Mouse (Mus musculus): ENCODE results near the gene Teddm1a. TPM values are rescaled to one million over a fixed set of nuclear protein-coding genes. Genes with fewer than 3 reads are reported as not detected.
A peak's percentile ranks its signal among the peaks of the same experiment; 100 is the strongest.
"Not testable (repeated sequence)": the region's sequence is repeated elsewhere in the genome, so short reads cannot be mapped to it uniquely, and the experiment has no call there.

Teddm1a gene
- total RNA-seq (2017): not detected in 2 replicates

DNA sequence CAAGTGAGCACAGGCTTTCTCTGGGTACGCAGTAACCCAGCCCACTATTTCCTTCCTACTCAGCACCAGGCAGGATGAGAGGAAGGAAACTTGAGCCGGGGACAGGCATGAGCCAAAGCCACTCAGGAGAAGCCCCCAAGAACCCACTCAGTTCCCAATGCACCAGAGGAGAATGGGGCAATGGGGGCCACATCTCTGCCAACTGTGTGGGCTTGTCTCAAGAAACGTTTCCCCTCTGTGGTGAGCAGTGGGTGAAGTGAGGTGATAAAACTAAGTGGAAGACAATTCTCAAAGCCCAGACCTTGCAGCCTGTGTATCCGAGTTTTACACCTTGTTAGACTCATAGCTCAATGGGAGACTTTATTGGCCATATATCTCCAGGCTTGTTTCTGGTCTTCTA is at the start of gene Teddm1a:
Teddm1a (plus strand) TSS at position 301 of the 400 bp plus-strand sequence.
- no peak for ATAC-seq (replicated peaks in 1 of 2; ENCODE audit: insufficient read depth in 1 of 2, low FRiP score in 2 of 2, low TSS enrichment in 1 of 2, low read depth in 1 of 2, poor library complexity in 2 of 2, severe bottlenecking in 2 of 2)

DNA sequence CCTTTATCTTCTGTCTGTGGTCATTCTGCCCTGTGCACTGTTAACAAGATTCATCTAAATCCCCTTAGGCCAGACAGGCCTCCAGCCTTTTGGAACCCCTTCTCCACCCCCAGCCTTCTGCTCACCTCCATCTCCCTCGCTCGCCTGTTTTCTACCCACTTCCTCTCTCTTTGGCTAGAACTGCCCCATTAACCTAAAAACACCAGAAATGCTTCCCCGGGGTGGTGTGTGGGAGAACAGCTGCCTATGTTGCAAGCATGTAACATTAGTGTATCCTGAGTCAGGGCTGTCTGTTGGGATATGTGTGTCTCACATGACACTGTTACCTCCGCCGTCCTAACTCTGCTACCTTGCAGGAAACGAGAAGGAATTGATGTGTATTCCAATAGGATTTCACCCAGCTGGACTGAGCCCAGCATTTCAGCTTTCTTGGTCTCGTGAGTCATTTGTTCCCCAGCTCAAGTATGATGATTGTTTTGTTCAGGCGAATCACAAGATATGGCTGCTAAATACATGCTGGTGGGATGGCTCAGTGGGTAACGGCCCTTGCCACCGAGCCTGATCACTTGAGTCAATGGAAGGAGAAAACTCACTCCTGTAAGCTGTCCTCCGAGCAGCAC is 49.3 kb upstream of the Teddm1a start:
- peak in 1 of 2 experiments; percentile 17; a peak in 1 of 4 replicates for ATAC-seq (replicated peaks in 1 of 2; ENCODE audit: insufficient read depth in 1 of 2, low FRiP score in 2 of 2, low TSS enrichment in 1 of 2, low read depth in 1 of 2, poor library complexity in 2 of 2, severe bottlenecking in 2 of 2)

DNA sequence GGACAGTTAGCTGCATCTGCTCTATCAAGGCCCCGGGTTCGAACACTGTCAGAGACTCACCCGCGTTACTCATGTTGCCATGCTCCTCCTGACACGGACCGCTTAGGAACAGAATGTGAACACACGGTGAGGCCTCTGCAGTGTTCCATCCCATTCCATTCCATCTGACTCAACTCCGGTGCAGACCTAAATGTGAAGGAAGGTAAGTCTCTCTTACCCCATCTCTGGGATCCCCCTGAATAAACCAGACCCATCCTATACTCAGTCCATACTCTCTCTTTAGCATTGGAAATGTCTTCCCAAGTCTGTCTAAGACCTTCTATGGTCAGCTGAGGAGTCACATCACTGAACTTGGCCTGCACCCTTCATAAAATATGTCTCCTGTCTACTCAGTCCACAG is 47.5 kb upstream of the Teddm1a start, which contains the start of gene Rgsl1:
Rgsl1 (minus strand) TSS at position 101 of the 400 bp plus-strand sequence.
- ATAC-seq (replicated peaks in 1 of 2; ENCODE audit: insufficient read depth in 1 of 2, low FRiP score in 2 of 2, low TSS enrichment in 1 of 2, low read depth in 1 of 2, poor library complexity in 2 of 2, severe bottlenecking in 2 of 2): no peak

DNA sequence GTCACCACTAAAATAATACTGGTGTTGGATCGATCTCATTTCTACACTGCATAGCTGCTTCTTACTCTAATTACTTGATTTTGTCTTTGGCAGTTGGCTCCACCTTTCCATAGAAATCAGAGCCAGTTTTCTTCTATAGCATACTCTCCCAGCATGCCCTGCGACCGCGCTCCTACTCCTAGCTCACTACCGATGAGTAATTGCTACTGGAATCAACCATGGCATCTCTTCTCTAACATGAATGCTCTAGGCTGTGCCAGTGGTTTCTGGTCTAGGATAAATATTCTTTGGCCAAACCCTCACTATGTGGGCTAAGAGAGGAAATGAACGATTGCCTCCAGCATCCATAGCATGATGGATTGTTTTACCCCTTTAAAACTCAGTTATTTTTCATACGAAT is 45.1 kb upstream of the Teddm1a start:
- no peak for ATAC-seq (replicated peaks in 1 of 2; ENCODE audit: insufficient read depth in 1 of 2, low FRiP score in 2 of 2, low TSS enrichment in 1 of 2, low read depth in 1 of 2, poor library complexity in 2 of 2, severe bottlenecking in 2 of 2)

DNA sequence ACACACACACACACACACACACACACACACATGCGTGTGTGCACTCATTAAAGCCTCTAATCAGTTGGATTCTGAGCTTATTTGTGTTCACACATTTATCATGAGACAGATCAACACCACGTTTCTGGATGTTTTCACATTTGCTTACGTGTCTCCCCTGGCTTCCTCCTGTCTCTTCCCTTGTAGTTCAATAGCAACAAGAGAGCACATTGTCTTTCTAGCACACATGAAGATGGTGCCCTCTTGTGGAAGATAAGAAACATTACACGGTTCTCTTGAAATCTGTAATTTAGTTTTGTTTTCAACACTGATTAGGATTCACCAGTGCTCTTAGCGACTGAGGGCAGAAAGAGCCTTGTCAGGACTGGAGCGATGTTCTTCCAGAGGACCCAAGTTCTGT is 44.7 kb upstream of the Teddm1a start:
- ATAC-seq (replicated peaks in 1 of 2; ENCODE audit: insufficient read depth in 1 of 2, low FRiP score in 2 of 2, low TSS enrichment in 1 of 2, low read depth in 1 of 2, poor library complexity in 2 of 2, severe bottlenecking in 2 of 2): peak; percentile 65 to 83

DNA sequence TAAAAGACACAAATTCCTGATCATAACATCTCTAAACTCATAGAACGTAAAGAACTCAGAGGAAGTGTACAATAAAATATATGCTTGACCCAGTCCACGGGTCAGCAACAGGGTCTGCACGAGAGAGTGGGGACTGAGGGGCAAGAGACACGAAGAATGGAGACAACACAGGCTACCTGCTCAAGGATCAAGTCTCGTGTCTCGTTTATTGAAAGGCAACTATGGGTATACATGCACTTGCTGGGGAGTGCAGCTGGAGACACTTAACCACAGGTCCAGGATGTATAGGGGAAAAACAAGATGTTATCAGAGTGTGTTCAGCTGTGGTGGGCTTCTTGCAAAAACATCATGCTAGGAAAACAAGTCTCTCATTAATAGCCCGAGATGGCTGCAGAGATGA is 38.8 kb upstream of the Teddm1a start:
- ATAC-seq (replicated peaks in 1 of 2; ENCODE audit: insufficient read depth in 1 of 2, low FRiP score in 2 of 2, low TSS enrichment in 1 of 2, low read depth in 1 of 2, poor library complexity in 2 of 2, severe bottlenecking in 2 of 2): not testable (repeated sequence)

DNA sequence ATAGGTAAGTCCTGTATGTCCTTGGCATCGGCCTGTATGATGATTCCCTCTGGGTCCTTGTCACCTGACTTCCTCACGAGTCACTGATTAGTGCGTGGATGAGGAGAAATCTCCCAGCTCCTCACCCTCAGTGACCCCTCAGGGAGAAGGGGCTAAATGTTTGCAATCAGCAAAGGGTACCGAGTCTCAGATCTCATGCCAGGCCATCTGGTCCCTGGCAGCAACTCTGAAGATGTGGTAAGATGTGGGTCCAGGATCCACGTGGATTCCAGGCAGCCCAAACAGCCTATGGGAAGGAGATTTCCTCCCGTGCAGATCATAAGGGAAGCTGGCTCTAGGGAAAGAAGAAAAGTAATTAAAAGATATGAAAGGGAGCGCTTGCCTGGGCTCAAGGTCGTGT is 35.6 kb upstream of the Teddm1a start:
- no peak for ATAC-seq (replicated peaks in 1 of 2; ENCODE audit: insufficient read depth in 1 of 2, low FRiP score in 2 of 2, low TSS enrichment in 1 of 2, low read depth in 1 of 2, poor library complexity in 2 of 2, severe bottlenecking in 2 of 2)

DNA sequence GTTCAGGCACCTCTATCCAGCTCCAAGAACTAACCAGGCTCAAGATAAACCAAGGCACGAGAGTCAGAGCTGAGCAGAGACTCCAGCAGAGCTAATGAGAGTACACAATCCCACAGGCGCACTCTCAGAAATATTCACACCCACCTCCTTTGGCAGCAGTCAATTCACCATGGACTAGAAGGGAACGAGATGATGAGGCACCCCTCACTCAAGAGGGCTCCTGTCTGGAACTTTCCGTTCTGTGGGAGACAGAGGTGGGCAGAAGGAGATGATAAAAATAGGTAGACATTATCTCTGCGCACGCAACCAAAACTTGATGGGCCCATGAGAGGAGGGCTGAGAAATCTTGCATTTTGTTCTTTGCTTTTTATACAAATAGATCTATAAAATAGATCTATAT is 17.5 kb upstream of the Teddm1a start, which contains the start of gene Teddm1b:
Teddm1b (plus strand) TSS at position 301 of the 400 bp plus-strand sequence.
- ATAC-seq (replicated peaks in 1 of 2; ENCODE audit: insufficient read depth in 1 of 2, low FRiP score in 2 of 2, low TSS enrichment in 1 of 2, low read depth in 1 of 2, poor library complexity in 2 of 2, severe bottlenecking in 2 of 2): no peak

DNA sequence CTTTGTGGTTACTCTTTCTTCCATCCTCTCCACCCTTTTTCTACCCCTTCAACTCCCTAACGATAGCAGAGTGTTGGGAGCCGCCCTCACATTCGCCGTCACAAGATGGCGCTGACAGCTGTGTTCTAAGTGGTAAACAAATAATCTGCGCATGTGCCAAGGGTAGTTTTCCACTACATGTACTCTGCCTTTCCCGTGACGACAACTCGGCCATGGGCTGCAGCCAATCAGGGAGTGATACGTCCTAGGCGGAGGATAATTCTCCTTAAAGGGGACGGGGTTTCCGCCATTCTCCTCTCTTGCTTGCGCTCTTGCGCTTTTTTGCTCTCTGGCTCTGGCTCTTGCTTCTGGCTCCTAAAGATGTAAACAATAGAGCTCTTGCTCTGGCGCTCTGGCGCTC is 11.2 kb upstream of the Teddm1a start:
- ATAC-seq (replicated peaks in 1 of 2; ENCODE audit: insufficient read depth in 1 of 2, low FRiP score in 2 of 2, low TSS enrichment in 1 of 2, low read depth in 1 of 2, poor library complexity in 2 of 2, severe bottlenecking in 2 of 2): not testable (repeated sequence)

DNA sequence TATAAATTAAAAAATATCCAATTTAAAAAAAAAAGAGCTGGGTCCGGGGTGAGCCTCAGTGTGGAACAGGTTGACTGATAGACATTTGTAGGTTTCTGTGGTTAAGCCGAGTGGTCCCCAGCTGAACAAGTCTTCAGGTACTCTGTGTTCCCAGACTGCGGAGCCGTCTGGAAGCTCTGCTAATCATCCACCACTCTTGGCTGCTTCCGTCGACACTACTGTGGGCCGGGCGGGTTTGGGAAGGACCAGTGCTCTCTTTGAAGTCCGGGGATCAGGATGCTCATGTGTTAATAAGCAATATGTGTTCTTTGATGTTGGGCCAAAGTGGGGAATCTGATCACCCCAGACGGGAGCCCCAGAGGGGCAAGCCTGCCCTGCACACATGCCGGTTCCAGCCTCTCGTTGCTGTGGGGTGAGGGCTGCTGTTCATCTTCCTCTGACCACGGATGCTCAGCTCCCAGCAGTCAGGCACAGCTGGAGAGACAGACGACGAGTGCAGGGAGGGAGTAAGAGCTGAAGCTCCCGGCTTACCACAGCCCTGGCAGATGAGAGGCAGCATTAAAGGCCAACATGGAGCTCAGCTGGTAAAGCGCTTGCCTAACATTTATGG is 5.4 kb upstream of the Teddm1a start:
- no peak for ATAC-seq (replicated peaks in 1 of 2; ENCODE audit: insufficient read depth in 1 of 2, low FRiP score in 2 of 2, low TSS enrichment in 1 of 2, low read depth in 1 of 2, poor library complexity in 2 of 2, severe bottlenecking in 2 of 2)

DNA sequence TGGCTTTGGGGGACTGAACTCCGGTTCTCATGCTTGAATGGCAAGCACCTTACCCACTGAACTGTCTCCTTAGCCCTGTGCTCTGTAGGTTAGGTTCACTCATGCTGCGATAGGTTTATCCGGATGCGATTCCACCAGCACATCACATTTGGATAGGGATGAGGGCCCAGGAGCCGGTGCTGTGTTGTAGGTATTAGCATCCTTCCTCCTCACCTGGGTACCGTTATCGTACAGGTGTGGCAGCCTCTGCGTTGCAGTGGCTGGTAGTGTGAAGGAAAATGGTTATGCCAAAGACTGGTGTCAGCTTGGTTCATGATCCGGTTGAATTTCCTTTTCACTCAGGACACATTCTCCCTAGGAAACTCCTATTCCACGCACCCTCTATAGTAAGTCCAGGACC is 1.4 kb upstream of the Teddm1a start:
- ATAC-seq (replicated peaks in 1 of 2; ENCODE audit: insufficient read depth in 1 of 2, low FRiP score in 2 of 2, low TSS enrichment in 1 of 2, low read depth in 1 of 2, poor library complexity in 2 of 2, severe bottlenecking in 2 of 2): no peak

DNA sequence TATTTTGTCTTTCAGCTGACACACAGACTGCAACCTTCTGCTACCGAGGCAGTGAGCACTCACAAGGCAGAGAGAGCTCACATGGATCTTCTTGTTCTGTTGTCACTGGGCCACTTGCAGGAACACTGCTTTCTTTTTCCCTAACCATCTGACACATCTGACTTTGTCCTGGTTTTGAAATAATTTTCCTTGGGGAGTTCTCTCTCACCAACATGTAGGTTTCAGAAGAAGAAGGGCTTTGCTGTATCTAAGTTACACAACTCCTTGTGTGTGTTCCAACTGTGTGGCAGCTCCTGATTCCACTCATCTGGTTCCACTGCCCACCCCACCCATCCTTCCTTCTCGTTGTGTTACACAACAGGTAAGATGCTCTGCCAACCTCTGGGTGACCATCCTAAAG is 2.2 kb downstream of the Teddm1a start:
- ATAC-seq (replicated peaks in 1 of 2; ENCODE audit: insufficient read depth in 1 of 2, low FRiP score in 2 of 2, low TSS enrichment in 1 of 2, low read depth in 1 of 2, poor library complexity in 2 of 2, severe bottlenecking in 2 of 2): no peak

DNA sequence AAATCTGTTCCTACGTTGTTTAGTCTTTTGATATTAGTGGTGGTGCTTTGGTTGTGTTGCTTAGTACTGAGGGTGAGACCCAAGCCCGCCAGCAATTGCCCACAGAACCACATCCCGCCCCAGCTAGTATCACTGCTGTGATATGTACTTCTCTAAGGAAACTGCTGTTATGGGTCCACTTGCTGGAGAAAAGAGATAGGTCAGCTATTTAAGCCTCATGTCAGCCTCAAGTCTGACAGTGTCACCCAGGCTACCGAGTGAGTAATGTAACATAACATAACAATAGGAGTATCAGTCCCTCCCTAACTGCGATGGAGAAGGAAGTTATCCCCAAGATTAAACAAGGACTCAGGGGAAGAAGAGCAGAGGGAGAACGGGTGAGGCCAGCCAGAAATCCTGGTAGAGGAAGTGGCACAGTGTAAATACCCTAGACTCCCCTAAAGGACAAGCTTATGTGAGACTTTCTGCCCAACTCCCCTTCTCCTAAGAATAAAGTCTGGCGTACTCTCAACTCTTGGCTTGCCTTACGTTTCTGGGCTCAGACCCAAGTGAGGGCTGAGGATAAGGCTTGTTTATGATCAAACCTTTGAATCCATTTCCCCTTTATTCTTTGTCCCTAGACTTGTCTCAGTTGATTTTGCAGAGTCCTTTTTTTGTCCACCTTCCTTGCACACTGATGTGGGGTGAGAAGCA is 2.8 kb downstream of the Teddm1a start:
- peak in 1 of 2 experiments; percentile 26; a peak in 1 of 4 replicates for ATAC-seq (replicated peaks in 1 of 2; ENCODE audit: insufficient read depth in 1 of 2, low FRiP score in 2 of 2, low TSS enrichment in 1 of 2, low read depth in 1 of 2, poor library complexity in 2 of 2, severe bottlenecking in 2 of 2)

DNA sequence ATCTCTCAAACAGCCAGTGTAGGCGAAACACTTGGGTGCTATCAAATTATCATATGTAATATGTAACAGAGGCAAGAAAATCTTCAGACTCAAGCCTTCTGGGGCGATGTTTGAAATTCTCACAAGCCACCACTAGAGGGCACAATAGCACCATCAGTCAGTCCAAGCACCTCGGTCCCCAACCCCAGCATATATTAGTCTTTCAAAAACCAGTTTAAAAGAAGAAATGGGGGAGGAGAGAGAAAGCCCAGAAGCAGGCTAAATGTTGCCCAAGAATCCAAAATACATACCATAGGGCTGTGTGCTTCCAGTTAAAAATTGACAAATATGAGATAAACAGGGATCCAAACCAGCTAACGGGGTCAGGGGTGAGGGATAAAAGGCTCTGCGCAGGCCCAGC is 3.4 kb downstream of the Teddm1a start:
- peak; percentile 38 to 46; a peak in 1 of 4 replicates for ATAC-seq (replicated peaks in 1 of 2; ENCODE audit: insufficient read depth in 1 of 2, low FRiP score in 2 of 2, low TSS enrichment in 1 of 2, low read depth in 1 of 2, poor library complexity in 2 of 2, severe bottlenecking in 2 of 2)

DNA sequence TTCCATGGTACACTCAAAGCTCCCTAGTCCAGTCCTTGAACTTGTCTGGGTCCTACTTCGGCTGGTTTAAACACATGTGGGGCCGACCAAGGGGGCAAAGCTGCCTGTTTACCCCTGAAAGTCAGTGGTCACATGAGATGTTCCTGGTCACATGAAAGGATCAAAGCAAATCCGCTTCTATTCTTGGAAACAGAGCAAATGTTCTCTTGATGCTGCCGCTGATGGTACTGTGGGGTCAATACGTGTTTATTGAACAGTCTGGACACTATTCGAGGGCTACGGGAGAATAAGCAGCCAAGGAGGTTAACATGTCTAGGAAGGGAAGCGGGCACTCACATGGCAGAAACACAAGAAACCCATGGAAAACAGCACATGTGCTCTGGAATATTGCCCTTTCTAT is 5.7 kb downstream of the Teddm1a start:
- no peak for ATAC-seq (replicated peaks in 1 of 2; ENCODE audit: insufficient read depth in 1 of 2, low FRiP score in 2 of 2, low TSS enrichment in 1 of 2, low read depth in 1 of 2, poor library complexity in 2 of 2, severe bottlenecking in 2 of 2)

DNA sequence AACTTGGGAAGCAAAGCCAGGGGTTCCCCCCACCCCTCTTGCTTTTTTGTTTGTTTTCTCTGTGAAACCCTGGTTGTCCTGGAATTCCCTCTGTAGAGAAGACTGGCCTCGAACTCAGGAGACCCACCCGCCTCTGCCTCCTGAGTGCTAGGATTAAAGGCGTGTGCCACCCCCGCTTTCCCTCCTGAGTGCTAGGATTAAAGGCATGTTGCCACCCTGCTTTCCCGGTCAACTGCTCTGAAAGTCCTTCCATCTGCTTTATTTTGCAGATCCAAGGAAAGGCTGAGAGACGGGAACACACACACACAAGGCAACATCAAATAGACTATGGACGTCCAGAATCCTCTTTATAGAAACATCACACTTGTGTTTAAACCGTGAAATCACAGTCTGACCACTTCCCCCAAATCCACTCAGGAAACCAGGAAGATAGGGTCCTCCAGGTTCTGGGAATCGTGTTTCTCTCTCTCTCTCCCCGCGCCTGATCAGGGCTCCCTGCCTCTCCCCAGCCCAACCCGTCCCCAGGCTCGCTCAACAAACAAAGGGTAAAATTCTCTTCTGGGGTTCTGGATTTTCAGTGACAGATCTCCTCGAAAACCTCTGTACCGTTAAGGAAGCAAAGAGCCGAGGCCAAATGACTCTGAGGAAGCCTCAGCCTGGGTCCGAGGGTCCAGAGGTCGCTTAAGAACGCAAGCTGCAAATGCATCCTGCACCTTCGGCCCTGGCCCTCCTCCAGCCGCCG is 7.6 kb downstream of the Teddm1a start:
- ATAC-seq (replicated peaks in 1 of 2; ENCODE audit: insufficient read depth in 1 of 2, low FRiP score in 2 of 2, low TSS enrichment in 1 of 2, low read depth in 1 of 2, poor library complexity in 2 of 2, severe bottlenecking in 2 of 2): 0 out of 4 replicates have a peak, but pooled peaks of 1 of the 2 experiments have one; percentile 1

DNA sequence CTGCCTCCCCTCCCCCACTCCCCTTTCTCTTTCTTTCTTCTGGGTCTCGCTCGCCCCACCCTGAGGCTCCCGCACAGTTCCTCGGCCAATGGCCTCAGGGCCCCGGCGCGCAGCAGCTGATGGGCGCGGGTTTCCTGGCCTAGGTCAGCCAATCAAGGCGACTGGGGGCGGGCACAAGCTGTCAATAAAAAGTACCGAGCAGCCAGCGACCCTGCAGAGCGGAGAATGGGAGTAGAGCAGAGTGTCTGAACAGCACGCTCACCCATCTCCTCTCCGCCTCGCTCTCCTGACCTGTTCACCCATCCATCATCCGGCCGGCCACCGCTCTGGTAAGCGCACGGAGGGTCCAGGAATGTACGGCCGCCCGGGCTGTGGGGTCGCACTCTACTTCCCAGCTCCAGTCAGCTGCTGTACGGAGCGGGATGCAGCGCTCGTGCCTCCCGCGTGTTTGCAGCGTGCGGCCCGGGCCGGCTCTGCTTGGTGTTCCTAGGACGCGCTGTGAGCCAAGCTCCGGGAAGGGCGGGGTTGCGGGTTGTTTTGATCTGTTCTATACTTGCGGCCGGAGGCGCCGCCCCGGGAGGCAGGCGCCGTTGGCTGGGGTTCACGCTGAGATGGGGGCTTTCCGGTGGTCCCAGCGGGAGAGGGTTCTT is 8.3 kb downstream of the Teddm1a start, which contains the start of the genes Glul and Teddm2:
Glul (plus strand) TSS at position 214 of the 650 bp plus-strand sequence.
Teddm2 (minus strand) TSS at position 498 of the 650 bp plus-strand sequence.
- ATAC-seq (replicated peaks in 1 of 2; ENCODE audit: insufficient read depth in 1 of 2, low FRiP score in 2 of 2, low TSS enrichment in 1 of 2, low read depth in 1 of 2, poor library complexity in 2 of 2, severe bottlenecking in 2 of 2): peak; percentile 90 to 97

Measured in hematopoietic stem cell, adult 5-6 weeks (primary cell).